Mouse (Mus musculus) mesoderm, embryonic 11.5 days (tissue): ENCODE data around the gene Rag1.

Experiments
- DNase-seq: peaks from one replicate; pipeline ENCODE4 v3.0.0-alpha.2; 2012; ENCODE audit warnings: low read depth, low spot score

Rag1 gene

GRCm38 (mm10) chr2:101649114-101649671 lies at the start of gene Rag1, which contains the start of gene B230118H07Rik:
Gene Rag1, minus strand, starts transcription at chr2:101649501.
Gene B230118H07Rik, minus strand, starts transcription at chr2:101649532.
- DNase-seq = no peak

GRCm38 (mm10) chr2:101695584-101695983 lies 46.3 kb upstream of the Rag1 start:
- no peak for DNase-seq

DNA sequence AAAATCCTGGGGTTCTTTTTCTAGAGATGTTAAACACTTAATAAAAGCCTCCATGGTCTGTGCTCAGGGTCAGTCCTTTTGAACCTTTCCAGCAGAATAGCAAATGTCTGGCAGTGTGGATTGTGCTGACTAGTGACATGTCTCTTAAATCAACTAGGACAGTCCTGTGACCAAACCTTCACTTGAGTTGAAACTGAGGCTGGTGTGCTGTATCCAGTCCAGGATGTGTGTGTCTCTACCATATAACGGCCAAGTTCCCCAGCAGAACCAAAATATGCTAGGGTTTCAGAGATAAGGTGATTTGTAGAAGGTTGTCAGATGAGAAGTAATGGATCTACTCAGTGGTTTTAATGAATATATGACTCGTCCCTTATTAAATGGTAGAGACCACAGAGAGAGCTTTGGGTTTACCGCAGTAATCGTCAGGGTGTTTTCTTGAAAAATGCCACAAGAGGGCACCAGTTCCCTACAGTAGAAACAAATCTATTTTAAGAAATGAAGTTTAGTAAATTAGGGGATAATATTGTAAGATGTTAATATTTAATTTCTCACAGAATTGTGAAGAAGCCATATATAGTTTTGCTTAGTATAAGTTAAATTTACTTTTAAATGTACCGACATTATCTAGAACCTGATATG lies 44.4 kb upstream of the Rag1 start:
- DNase-seq = no peak

GRCm38 (mm10) chr2:101693043-101693442 lies 43.7 kb upstream of the Rag1 start:
- no peak for DNase-seq

DNA sequence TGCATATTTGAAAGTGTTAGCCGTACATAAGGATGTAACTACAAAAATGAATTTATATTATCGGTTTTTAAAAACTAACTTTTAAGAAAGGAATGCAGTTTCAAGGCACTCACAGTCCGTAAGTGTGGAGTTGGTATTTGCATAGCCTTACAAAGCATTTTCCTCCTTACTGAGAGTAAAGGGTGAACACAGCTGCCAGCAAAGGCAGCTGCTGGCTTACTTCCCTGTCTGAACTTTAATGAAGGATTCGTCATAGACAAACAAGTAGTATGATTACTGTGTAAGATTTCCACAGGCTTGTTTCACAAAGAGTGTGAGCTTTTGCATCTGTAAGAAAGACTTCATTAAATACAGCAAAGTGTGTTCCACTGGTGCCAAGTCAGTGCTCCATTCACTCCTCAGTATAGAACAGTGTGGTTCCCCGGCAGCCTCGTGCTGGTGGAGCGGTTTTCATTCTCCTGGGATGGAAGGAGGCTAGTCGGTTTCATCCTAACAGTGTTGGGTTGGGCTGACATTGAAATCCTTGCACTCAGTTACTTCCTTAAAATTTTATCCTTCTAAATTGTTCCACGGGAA lies 41.0 kb upstream of the Rag1 start:
- DNase-seq = no peak

GRCm38 (mm10) chr2:101688011-101688410 lies 38.7 kb upstream of the Rag1 start:
- DNase-seq = no peak

DNA sequence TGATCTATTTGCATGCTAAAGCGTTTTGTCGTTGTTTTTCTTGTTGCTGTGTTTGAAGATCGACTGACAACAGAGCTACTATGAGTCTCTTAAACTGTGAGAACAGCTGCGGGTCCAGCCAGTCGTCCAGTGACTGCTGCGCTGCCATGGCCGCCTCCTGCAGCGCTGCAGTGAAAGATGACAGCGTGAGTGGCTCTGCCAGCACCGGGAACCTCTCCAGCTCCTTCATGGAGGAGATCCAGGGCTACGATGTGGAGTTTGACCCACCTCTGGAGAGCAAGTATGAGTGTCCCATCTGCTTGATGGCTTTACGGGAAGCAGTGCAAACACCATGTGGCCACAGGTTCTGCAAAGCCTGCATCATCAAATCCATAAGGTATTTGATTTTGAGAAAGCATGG lies 35.1 kb upstream of the Rag1 start:
- DNase-seq = no peak

GRCm38 (mm10) chr2:101679164-101679784 lies 30.0 kb upstream of the Rag1 start:
- peak; percentile 13 for DNase-seq

DNA sequence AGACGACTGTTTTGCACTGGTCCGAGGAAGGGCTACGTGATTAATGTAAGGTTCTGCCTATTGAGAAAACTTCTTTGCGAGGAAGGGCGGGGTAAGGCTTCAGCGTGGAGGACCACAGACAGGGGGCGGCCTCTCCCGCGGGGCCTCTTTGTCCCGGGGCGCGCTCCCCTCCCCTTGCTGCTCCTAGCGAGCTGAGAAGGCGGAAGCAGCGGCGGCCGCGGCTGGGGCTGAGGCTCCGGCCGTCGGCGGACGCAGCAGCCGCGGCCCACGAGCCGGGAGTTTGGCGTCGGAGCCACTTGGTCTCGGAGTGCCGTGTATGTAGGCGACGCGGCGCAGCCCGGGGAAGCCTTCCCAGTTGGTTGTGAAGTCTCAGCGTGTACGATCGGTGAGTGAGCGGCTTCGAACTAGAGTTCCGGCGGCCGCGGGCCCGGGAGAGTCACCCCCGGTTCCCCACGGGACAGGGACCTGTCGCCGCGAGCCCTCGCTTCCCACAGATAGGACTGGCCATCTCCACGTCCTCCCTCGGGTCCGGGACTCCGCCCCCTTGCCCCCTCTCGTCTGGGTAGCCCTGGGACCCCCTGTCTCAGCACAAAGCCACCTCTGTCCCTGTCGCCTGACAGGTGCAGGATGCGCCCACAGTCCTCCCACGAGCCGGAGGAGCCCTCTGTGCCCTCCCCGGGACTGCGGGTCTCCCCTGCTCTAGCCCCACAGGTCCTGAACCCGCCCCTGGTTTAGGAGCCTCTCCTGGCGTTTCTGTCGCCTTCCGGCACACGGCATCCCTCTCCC lies 29.1 kb upstream of the Rag1 start, which contains the start of gene Traf6:
Gene Traf6 (plus strand): TSS at position 194 of the 786 bp plus-strand sequence.
- peak; percentile 86 for DNase-seq

- DNase-seq = no peak
Measured at GRCm38 (mm10) chr2:101673547-101673946, 24.2 kb upstream of the Rag1 start.

GRCm38 (mm10) chr2:101668751-101669150 lies 19.4 kb upstream of the Rag1 start:
- no peak for DNase-seq

DNA sequence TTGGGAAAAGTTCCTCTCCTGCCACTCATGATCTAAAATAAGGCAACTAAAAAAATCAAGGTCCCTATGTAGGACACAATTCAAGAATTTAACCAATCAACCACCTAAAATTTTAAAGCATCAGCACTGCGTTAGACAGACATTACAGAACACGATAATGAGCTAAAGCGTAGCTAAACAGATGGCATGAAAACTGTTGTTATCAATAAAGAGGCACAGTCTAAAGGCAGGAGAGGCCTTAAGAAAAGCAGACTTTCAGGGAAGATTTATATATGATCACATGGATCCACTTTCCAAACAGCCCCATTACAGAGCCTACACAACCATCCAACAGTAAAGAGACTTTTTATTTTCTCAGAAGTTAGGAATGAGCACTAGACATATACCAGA lies 16.4 kb upstream of the Rag1 start:
- no peak for DNase-seq

DNA sequence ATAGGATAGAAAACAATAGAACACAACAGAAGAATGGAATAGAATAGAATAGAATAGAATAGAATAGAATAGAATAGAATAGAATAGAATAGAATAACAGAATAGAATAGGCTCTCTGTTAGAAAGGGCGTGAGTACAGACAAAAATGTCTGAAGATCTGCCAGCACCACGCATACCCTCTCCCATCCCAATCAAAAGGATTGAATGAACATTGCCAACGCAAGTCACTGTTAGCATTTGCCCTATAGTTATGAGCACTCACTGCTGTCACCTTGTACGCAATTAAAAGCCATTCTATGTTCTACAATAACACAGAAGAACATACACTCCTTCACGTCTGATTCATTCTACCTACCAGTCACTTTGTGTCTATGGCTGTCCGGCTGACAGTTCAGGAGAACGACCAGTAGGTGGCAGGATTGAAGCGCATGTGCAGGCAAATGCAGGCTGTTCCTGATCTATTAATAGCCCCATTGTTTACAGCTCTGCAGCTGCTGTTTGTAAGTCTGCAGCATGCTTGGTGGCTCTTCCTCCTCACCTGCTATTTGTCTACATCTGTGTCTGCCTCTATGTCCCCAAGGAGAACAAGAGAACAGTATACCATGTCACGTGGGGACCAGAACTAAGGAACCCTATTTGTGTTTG lies 15.9 kb upstream of the Rag1 start:
- DNase-seq = peak; percentile 85

- DNase-seq = no peak
Measured at GRCm38 (mm10) chr2:101660536-101660935, 11.2 kb upstream of the Rag1 start.

DNA sequence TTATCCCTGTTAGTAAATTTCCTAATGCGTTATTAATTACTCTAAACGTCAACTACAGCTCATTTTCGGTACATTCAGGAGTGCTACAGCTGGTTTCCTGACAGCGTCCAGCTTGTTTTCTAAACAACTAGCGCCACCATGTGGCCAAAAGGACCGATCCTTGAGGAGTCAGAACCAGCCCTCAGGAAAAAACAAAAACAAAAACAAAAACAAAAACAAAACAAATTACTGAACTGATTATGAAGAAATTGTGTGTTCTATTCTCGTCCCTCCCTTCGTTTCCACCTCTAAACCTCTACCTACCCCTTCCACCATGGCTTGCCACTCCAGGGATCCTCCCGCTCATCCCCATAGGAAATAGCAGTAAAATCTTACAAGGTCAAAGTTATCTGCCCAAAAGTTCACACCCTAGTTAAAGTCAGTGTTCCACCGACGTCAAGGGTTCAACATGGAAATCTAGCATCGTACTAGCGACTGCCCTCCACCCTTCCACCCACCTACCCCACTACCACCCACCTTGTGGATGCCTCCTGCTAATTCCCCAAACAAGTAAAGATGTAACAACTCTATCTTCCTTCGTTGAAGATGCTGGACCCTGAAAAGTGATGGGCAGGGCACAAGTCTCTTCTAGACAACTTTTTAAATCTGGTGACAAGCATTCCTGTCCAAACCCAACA lies 3.8 kb upstream of the Rag1 start:
- peak; percentile 78 for DNase-seq

- DNase-seq = peak; percentile 6
Measured at GRCm38 (mm10) chr2:101652204-101652920, 3.1 kb upstream of the Rag1 start.

GRCm38 (mm10) chr2:101650446-101650845 lies 1.1 kb upstream of the Rag1 start:
- DNase-seq = no peak

- DNase-seq = no peak
Measured at GRCm38 (mm10) chr2:101648361-101648760, 940 bp downstream of the Rag1 start.

- no peak for DNase-seq
Measured at GRCm38 (mm10) chr2:101645841-101646240, 3.5 kb downstream of the Rag1 start.

DNA sequence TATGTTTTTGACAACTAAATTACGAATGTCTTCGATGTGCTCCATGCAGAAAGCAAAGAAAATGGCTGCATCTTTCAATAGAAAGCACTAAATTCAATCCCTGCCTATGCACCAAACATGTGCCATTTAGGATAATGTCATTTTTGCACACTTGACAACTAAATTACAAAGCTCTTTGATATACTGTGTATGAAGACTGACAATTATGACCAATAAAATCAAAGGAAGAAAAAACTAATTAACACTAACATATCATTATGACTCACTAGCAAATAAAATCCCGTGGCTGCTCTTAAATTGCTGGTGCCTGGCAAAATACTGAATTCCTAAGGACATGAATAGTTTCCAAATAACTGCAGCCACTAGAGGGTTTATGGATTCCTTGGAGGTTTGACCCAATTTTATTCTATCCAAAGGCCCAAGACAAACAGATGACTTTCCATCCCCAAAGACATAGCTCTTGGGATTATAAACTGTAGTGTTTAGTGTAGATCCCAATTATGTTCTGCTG lies 9.4 kb downstream of the Rag1 start:
- no peak for DNase-seq
